Mouse (Mus musculus) B cell, adult 2 months (primary cell): Measurements from ENCODE around the gene Lgals1.

Experiments
- DNase-seq, 2 experiments: peaks; one replicate each; pipeline ENCODE4 v3.0.0; 2022

The Lgals1 gene

GRCm38 (mm10) chr15:78942663-78943062 is 16.1 kb downstream of the Lgals1 start:
- DNase-seq, result peak; percentile 72 to 75

GRCm38 (mm10) chr15:78946232-78946631 is 19.7 kb downstream of the Lgals1 start:
- no peak for DNase-seq

GRCm38 (mm10) chr15:78947657-78948056 is 21.1 kb downstream of the Lgals1 start, which contains the start of gene Triobp:
Gene Triobp (plus strand): TSS chr15:78947724.
- DNase-seq, result peak; percentile 24 to 28

- no peak for DNase-seq
Observed at GRCm38 (mm10) chr15:78948152-78948725, 21.7 kb downstream of the Lgals1 start.

- DNase-seq, result no peak
Observed at GRCm38 (mm10) chr15:78948883-78949282, 22.4 kb downstream of the Lgals1 start.

- no peak for DNase-seq
Observed at GRCm38 (mm10) chr15:78955663-78956062, 29.1 kb downstream of the Lgals1 start.

GRCm38 (mm10) chr15:78956351-78956750 is 29.8 kb downstream of the Lgals1 start:
- DNase-seq, result peak; percentile 53 to 58

GRCm38 (mm10) chr15:78957021-78957420 is 30.5 kb downstream of the Lgals1 start:
- no peak for DNase-seq

GRCm38 (mm10) chr15:78959537-78959936 is 33.0 kb downstream of the Lgals1 start:
- no peak for DNase-seq

GRCm38 (mm10) chr15:78960088-78960487 is 33.6 kb downstream of the Lgals1 start:
- no peak for DNase-seq

- DNase-seq, result peak; percentile 68 to 70
Observed at GRCm38 (mm10) chr15:78962885-78963284, 36.4 kb downstream of the Lgals1 start.

GRCm38 (mm10) chr15:78971626-78972025 is 45.1 kb downstream of the Lgals1 start:
- DNase-seq, result no peak

- no peak for DNase-seq
Observed at GRCm38 (mm10) chr15:78973950-78974349, 47.4 kb downstream of the Lgals1 start.

- DNase-seq, result no peak
Observed at GRCm38 (mm10) chr15:78977676-78978159, 51.2 kb downstream of the Lgals1 start.

GRCm38 (mm10) chr15:78978875-78979274 is 52.4 kb downstream of the Lgals1 start:
- no peak for DNase-seq
